Mouse (Mus musculus) stomach, embryonic 16.5 days (tissue): Measurements from ENCODE around the gene Trim17. TPM values are rescaled to one million over a fixed set of nuclear protein-coding genes. Genes with fewer than 3 reads are reported as not detected.

Source experiments
- ATAC-seq: fragments of 200-750 bp; cut with Nextera tagmentation; 2 replicates; pipeline ENCODE4 v1.8.0; 2017; ENCODE audit warnings: moderate number of reproducible peaks, moderate TSS enrichment; ENCODE audit not compliant: insufficient read depth, low FRiP score
- H3K27ac ChIP-seq: fragments of 300-500 bp; sonication (generic); 2 replicates; pipeline ENCODE4 v1.5.1; 2014; ENCODE audit warnings: low read length
- H3K27me3 ChIP-seq: fragments of 300-500 bp; sonication (generic); 2 replicates; pipeline ENCODE4 v1.6.1; 2014; ENCODE audit warnings: low read length, control low read depth, mixed read lengths; ENCODE audit not compliant: control insufficient read depth, insufficient read depth
- H3K36me3 ChIP-seq: fragments of 300-500 bp; sonication (generic); 2 replicates; pipeline ENCODE4 v1.6.1; 2014; ENCODE audit warnings: low read length; ENCODE audit not compliant: control insufficient read depth, insufficient read depth
- H3K4me1 ChIP-seq: fragments of 300-500 bp; sonication (generic); 2 replicates; pipeline ENCODE4 v1.6.1; 2014; ENCODE audit warnings: low read length, control low read depth, mixed read lengths; ENCODE audit not compliant: control insufficient read depth, insufficient read depth
- H3K4me2 ChIP-seq: fragments of 300-500 bp; sonication (generic); 2 replicates; pipeline ENCODE4 v1.6.1; 2014; ENCODE audit warnings: low read depth, low read length, mixed read lengths
- H3K4me3 ChIP-seq: fragments of 300-500 bp; sonication (generic); replicated peaks from 2 replicates; pipeline ENCODE4 v1.5.1; 2014; ENCODE audit warnings: mild to moderate bottlenecking, low read length
- H3K9ac ChIP-seq: fragments of 300-500 bp; sonication (generic); 2 replicates; pipeline ENCODE4 v1.6.1; 2014; ENCODE audit warnings: low read length
- H3K9me3 ChIP-seq: fragments of 300-500 bp; sonication (generic); replicated peaks from 2 replicates; pipeline ENCODE4 v1.6.1; 2016; ENCODE audit warnings: low read length, control low read depth; ENCODE audit not compliant: control insufficient read depth
- WGBS: fragments of 180-500 bp; shearing (Covaris S2); extraction: QIAGEN DNeasy Blood & Tissue Kit; methylation state at CpG from one replicate; pipeline ENCODE4 v1.1.7; 2014; 5-methylcytosine and 5-hydroxymethylcytosine counted together
- polyA plus RNA-seq: library from polyadenylated mRNA; unstranded; fragments of >200 nt; fragmentation: Nextera tagmentation; extraction: Ambion mirVana; gene quantifications from 2 replicates; pipeline ENCODE4 v1.2.1, GENCODE M21; 2015

Gene Trim17
- polyA plus RNA-seq, 1 experiment from 2014 or later = 0.27 TPM

- Histone ChIP-seq H3K9ac (peak within 1 kb of the TSS; percentile 99), H3K27ac (peak within 1 kb of the TSS; percentile 95), H3K4me2 (peak within 1 kb of the TSS; percentile 78), H3K4me1 (peaks cover 15% of the 10 kb centered on the region), H3K4me3 (peak within 1 kb of the TSS; percentile 93), H3K27me3 (no peaks in the 10 kb centered on the region), H3K36me3 (peaks cover 3% of the 10 kb centered on the region; the same call in 1 of the 2 replicates), H3K9me3 (no peaks in the 10 kb centered on the region)
- under 1% methylated on average over 87 of the region's 95 CpGs for WGBS
- peak; percentile 98 for ATAC-seq
Observed at GRCm38 (mm10) chr11:58938322-58939087, 16.0 kb upstream of the Trim17 start, which contains the start of gene Rnf187. TSS of gene Rnf187 (minus strand) at chr11:58938916.

- 12% methylated on average over 6 of the region's 6 CpGs for WGBS
- no peak for ATAC-seq
- H3K27me3 ChIP-seq = no peaks in the 10 kb centered on the region
- peak overlapping the region; percentile 95 for H3K27ac ChIP-seq
- peak overlapping the region; percentile 99 for H3K9ac ChIP-seq
- H3K36me3 ChIP-seq = no peaks in the 10 kb centered on the region
- H3K9me3 ChIP-seq = no peaks in the 10 kb centered on the region
- peak overlapping the region; percentile 78 for H3K4me2 ChIP-seq
- H3K4me3 ChIP-seq = peak overlapping the region; percentile 93
- H3K4me1 ChIP-seq = peaks cover 15% of the 10 kb centered on the region
Observed at GRCm38 (mm10) chr11:58939088-58939439, 15.4 kb upstream of the Trim17 start.

GRCm38 (mm10) chr11:58944136-58944535 is 10.3 kb upstream of the Trim17 start:
- ATAC-seq = no peak
- Histone ChIP-seq H3K9me3 (no peaks in the 10 kb centered on the region), H3K27me3 (no peaks in the 10 kb centered on the region; the same call in 1 of the 2 replicates), H3K4me3 (no peak overlapping the region), H3K9ac (no peak overlapping the region), H3K4me2 (no peak overlapping the region), H3K36me3 (no peaks in the 10 kb centered on the region), H3K4me1 (peaks cover 9% of the 10 kb centered on the region; the same call in 1 of the 2 replicates), H3K27ac (no peak overlapping the region)
- WGBS = 73% methylated on average over 5 of the region's 5 CpGs

GRCm38 (mm10) chr11:58947306-58947705 is 7.2 kb upstream of the Trim17 start:
- Histone ChIP-seq H3K27ac (no peak overlapping the region), H3K4me2 (no peak overlapping the region)
- 70% methylated on average over 3 of the region's 3 CpGs for WGBS

GRCm38 (mm10) chr11:58947798-58948528 is 6.5 kb upstream of the Trim17 start:
- peak; percentile 34; the same call in 1 of the 2 replicates for ATAC-seq
- Histone ChIP-seq H3K27me3 (no peaks in the 10 kb centered on the region; the same call in 1 of the 2 replicates), H3K27ac (peak overlapping the region; percentile 75), H3K4me2 (peak overlapping the region; percentile 58), H3K4me3 (peak overlapping the region; percentile 42), H3K36me3 (no peaks in the 10 kb centered on the region), H3K9me3 (no peaks in the 10 kb centered on the region), H3K9ac (peak overlapping the region; percentile 24), H3K4me1 (peaks cover 13% of the 10 kb centered on the region)
- WGBS = 12% methylated on average over 23 of the region's 23 CpGs

More at GRCm38 (mm10) chr11:58947306-58947705, 7.2 kb upstream of the Trim17 start:
- H3K4me3 ChIP-seq = no peak overlapping the region
- no peaks in the 10 kb centered on the region for H3K36me3 ChIP-seq
- H3K27me3 ChIP-seq = no peaks in the 10 kb centered on the region; the same call in 1 of the 2 replicates
- no peaks in the 10 kb centered on the region for H3K9me3 ChIP-seq
- peaks cover 13% of the 10 kb centered on the region for H3K4me1 ChIP-seq
- H3K9ac ChIP-seq = no peak overlapping the region
- ATAC-seq = no peak

- H3K27ac ChIP-seq = peak within 1 kb of the TSS; percentile 75
- H3K4me1 ChIP-seq = peaks cover 19% of the 10 kb centered on the region
Observed at GRCm38 (mm10) chr11:58948542-58949479, 5.7 kb upstream of the Trim17 start, which contains the start of gene Hist3h2ba. TSS of gene Hist3h2ba (plus strand) at chr11:58948920.

GRCm38 (mm10) chr11:58949480-58950431 is 4.7 kb upstream of the Trim17 start:
- H3K4me1 ChIP-seq = peaks cover 20% of the 10 kb centered on the region
- peak overlapping the region; percentile 42 for H3K4me3 ChIP-seq
- peak overlapping the region; percentile 62 for H3K9ac ChIP-seq
- H3K4me2 ChIP-seq = peak overlapping the region; percentile 58
- H3K36me3 ChIP-seq = no peaks in the 10 kb centered on the region
- ATAC-seq = no peak
- H3K9me3 ChIP-seq = no peaks in the 10 kb centered on the region
- H3K27me3 ChIP-seq = no peaks in the 10 kb centered on the region; the same call in 1 of the 2 replicates
- WGBS = 13% methylated on average over 20 of the region's 20 CpGs
- H3K27ac ChIP-seq = peak overlapping the region; percentile 75

More at GRCm38 (mm10) chr11:58948542-58949479, 5.7 kb upstream of the Trim17 start, which contains the start of gene Hist3h2ba:
- no peaks in the 10 kb centered on the region for H3K9me3 ChIP-seq
- H3K4me3 ChIP-seq = peak within 1 kb of the TSS; percentile 42
- peak within 1 kb of the TSS; percentile 58 for H3K4me2 ChIP-seq
- H3K36me3 ChIP-seq = no peaks in the 10 kb centered on the region
- peak within 1 kb of the TSS; percentile 62 for H3K9ac ChIP-seq
- no peaks in the 10 kb centered on the region; the same call in 1 of the 2 replicates for H3K27me3 ChIP-seq
- under 1% methylated on average over 48 of the region's 48 CpGs for WGBS
- ATAC-seq = peak; percentile 90
